Mouse (Mus musculus): Measurements from ENCODE around the gene Timm22.

- TF ChIP-seq CTCF (IDR thresholded peaks at IDR 0.05; ENCODE audit: insufficient read depth, low read depth, low read length) (no peak), POLR2A (IDR thresholded peaks at IDR 0.05; ENCODE audit: insufficient read depth, low read depth, low read length) (no peak)
These were observed 46.5 kb upstream of the Timm22 start for GRCm38 (mm10) chr11:76360255-76360654.
